Mouse (Mus musculus) limb, embryonic 11.5 days (tissue): Measurements from ENCODE around the gene Fry. TPM values are rescaled to one million over a fixed set of nuclear protein-coding genes. Genes with fewer than 3 reads are reported as not detected.

Experiments used
- ATAC-seq: fragments of 200-750 bp; cut with Nextera tagmentation; 2 replicates; pipeline ENCODE4 v1.8.0; 2017; ENCODE audit warnings: low read depth; ENCODE audit not compliant: insufficient number of reproducible peaks, low FRiP score, low TSS enrichment
- DNase-seq: peaks from one replicate; pipeline ENCODE4 v3.0.0-alpha.2; 2015; ENCODE audit warnings: low spot score
- H3K27ac ChIP-seq: fragments of 300-500 bp; sonication (generic); replicated peaks from 2 replicates; pipeline ENCODE4 v1.5.1; 2014; ENCODE audit warnings: low read depth, mild to moderate bottlenecking, low read length
- H3K27me3 ChIP-seq: fragments of 300-500 bp; sonication (generic); 2 replicates; pipeline ENCODE4 v1.6.1; 2014; ENCODE audit warnings: mild to moderate bottlenecking, low read length, mixed read lengths; ENCODE audit not compliant: control insufficient read depth, insufficient read depth
- H3K36me3 ChIP-seq: fragments of 300-500 bp; sonication (generic); 2 replicates; pipeline ENCODE4 v1.6.1; 2014; ENCODE audit warnings: mild to moderate bottlenecking, low read length, moderate library complexity, mixed read lengths; ENCODE audit not compliant: control insufficient read depth, insufficient read depth
- H3K4me1 ChIP-seq: fragments of 300-500 bp; sonication (generic); 2 replicates; pipeline ENCODE4 v1.6.1; 2014; ENCODE audit warnings: low read length, mixed read lengths; ENCODE audit not compliant: control insufficient read depth, insufficient read depth
- H3K4me2 ChIP-seq: fragments of 300-500 bp; sonication (generic); 2 replicates; pipeline ENCODE4 v1.6.1; 2014; ENCODE audit warnings: low read depth, mild to moderate bottlenecking, moderate library complexity; ENCODE audit not compliant: severe bottlenecking
- H3K4me3 ChIP-seq: fragments of 300-500 bp; sonication (generic); 2 replicates; pipeline ENCODE4 v1.5.1; 2014; ENCODE audit warnings: low read depth, low read length
- H3K9ac ChIP-seq: fragments of 300-500 bp; sonication (generic); 2 replicates; pipeline ENCODE4 v1.6.1; 2014; ENCODE audit warnings: mild to moderate bottlenecking, low read length
- H3K9me3 ChIP-seq: fragments of 300-500 bp; sonication (generic); 2 replicates; pipeline ENCODE4 v1.6.1; 2016; ENCODE audit warnings: low read length; ENCODE audit not compliant: control insufficient read depth
- WGBS: fragments of 180-500 bp; shearing (Covaris S2); extraction: QIAGEN DNeasy Blood & Tissue Kit; methylation state at CpG from one replicate; pipeline ENCODE4 v1.1.7; 2014; 5-methylcytosine and 5-hydroxymethylcytosine counted together
- polyA plus RNA-seq: library from polyadenylated mRNA; unstranded; fragments of >200 nt; fragmentation: Nextera tagmentation; extraction: Ambion mirVana; gene quantifications from 2 replicates; pipeline ENCODE4 v1.2.1, GENCODE M21; 2014

The Fry gene
- polyA plus RNA-seq, 1 experiment from 2014 or later, result 5.2 TPM

DNA sequence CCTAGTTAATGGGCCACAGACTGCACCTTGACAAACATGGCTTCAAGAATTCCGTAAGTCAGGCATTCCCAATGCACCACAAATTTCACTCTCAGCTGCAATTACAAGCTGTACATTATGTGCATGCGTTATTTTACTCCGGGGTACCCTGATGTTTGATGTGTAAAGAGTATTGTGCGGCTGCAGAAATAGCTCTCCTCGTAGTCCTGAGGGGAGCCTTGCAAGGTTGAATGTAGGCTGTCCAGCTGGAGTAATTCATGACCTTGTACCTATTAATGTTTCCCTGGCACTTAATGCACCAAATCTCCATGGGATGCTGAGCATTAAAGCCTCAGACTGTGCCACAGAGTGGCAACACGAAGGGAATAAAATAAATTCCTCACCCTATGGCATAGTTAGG is 180.5 kb downstream of the Fry start:
- DNase-seq, result no peak

DNA sequence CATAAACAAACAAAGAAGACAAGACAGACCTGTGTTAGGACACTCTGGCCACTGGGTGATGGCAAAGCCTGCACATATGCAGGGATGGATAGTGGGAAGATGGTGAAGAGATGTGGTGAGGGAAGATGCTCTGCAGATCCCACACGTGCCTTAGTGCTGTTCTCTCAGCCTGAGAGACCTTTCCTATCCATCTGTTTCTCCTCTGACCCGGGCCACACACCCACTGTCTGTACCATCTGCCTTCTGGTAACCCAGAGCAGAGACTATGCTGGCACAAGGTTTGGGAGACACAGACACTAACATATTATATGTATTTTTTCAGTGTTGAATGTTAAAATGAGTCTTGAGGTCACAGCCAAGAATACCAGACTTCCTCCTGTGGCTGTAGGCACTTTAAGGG is 183.7 kb downstream of the Fry start:
- Histone ChIP-seq H3K4me3 (no peak overlapping the region), H3K9ac (no peak overlapping the region), H3K4me2 (no peak overlapping the region), H3K9me3 (no peaks in the 10 kb centered on the region), H3K27ac (no peak overlapping the region), H3K27me3 (no peaks in the 10 kb centered on the region), H3K4me1 (no peaks in the 10 kb centered on the region), H3K36me3 (no peaks in the 10 kb centered on the region)
- WGBS, result 67% methylated on average over 2 of the region's 2 CpGs
- DNase-seq, result no peak
- ATAC-seq, result no peak

More for the DNA sequence above, 180.5 kb downstream of the Fry start:
- H3K27me3 ChIP-seq, result no peaks in the 10 kb centered on the region
- H3K4me2 ChIP-seq, result no peak overlapping the region
- no peaks in the 10 kb centered on the region for H3K36me3 ChIP-seq
- ATAC-seq, result no peak
- H3K4me3 ChIP-seq, result no peak overlapping the region
- no peaks in the 10 kb centered on the region for H3K9me3 ChIP-seq
- H3K27ac ChIP-seq, result no peak overlapping the region
- H3K9ac ChIP-seq, result no peak overlapping the region
- H3K4me1 ChIP-seq, result no peaks in the 10 kb centered on the region
- 82% methylated on average over 6 of the region's 6 CpGs for WGBS

DNA sequence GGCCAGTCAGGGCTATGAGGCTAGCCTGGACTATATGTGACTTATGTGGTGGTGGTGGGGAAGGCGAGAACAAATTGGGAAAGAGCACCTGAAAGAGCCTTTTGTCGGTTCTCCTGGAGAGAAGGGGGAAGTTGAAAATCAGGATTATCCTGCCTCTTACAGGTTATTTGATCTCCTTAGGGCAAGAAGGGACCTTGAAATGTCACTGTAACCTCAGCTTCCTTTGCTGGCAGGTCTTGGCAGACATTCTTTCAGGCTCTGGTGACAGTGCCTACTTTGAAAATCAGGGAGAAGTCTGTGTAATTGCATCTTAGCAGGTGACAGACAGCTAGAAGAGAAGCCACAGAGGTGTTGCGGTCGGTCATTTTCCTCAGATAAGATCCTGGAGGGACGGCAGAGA is 184.6 kb downstream of the Fry start:
- 77% methylated on average over 5 of the region's 5 CpGs for whole genome bisulfite sequencing
- H3K9me3 ChIP-seq, result no peaks in the 10 kb centered on the region
- no peak overlapping the region for H3K4me3 ChIP-seq
- no peaks in the 10 kb centered on the region for H3K27me3 ChIP-seq
- H3K27ac ChIP-seq, result no peak overlapping the region
- ATAC-seq, result no peak
- no peak for DNase-seq
- no peak overlapping the region for H3K4me2 ChIP-seq
- no peak overlapping the region for H3K9ac ChIP-seq
- no peaks in the 10 kb centered on the region for H3K36me3 ChIP-seq
- no peaks in the 10 kb centered on the region for H3K4me1 ChIP-seq

DNA sequence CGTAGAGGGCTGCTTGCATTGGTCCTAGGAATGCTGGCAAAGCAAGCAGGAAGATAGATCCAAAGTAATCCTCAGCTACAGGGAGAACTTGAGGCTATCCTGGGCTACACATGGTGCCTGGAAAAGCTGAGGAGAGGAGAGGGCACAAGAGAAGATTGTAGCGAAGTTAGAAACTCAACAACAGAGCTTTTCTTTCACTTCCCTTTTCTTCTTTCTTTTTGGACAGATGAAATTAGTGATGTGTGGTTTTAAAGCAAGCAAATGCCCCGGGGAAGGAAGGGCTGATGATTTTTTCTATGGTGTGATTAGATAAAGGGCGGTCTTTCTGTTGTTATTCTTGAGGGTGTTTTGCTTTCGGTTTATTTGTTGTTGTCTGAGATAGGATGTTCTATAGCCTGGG is 188.1 kb downstream of the Fry start:
- Histone ChIP-seq H3K9me3 (no peaks in the 10 kb centered on the region), H3K27ac (no peak overlapping the region), H3K9ac (no peak overlapping the region), H3K4me3 (no peak overlapping the region), H3K4me1 (no peaks in the 10 kb centered on the region), H3K27me3 (no peaks in the 10 kb centered on the region), H3K4me2 (no peak overlapping the region), H3K36me3 (no peaks in the 10 kb centered on the region)
- ATAC-seq (no peak), DNase-seq (no peak)
- 90% methylated on average over 5 of the region's 5 CpGs for WGBS

DNA sequence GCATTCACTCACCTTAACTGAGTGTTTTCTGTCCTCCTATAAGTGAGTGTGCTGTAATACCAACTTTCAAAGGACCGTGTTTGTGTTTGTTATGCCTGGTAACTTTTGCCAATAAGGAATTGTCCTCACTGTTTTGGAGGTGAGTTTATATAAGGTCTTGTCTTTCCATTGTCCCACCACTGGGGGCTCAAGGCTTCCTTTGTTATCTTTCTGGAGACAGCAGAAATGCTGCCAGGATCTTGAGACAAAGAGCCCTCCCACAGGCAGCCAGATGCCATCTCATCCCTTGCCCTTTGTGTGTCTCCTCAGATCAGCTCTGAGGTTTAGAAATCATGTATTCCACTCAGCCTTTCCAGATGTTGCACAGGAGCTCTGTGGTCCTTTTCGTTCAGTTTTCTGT is 194.8 kb downstream of the Fry start:
- no peak overlapping the region for H3K9ac ChIP-seq
- H3K36me3 ChIP-seq, result no peaks in the 10 kb centered on the region
- ATAC-seq, result no peak
- H3K4me2 ChIP-seq, result no peak overlapping the region
- H3K27me3 ChIP-seq, result no peaks in the 10 kb centered on the region
- no peaks in the 10 kb centered on the region for H3K9me3 ChIP-seq
- H3K4me3 ChIP-seq, result no peak overlapping the region
- DNase-seq, result no peak
- 74% methylated on average over 2 of the region's 2 CpGs for WGBS
- H3K27ac ChIP-seq, result no peak overlapping the region
- H3K4me1 ChIP-seq, result no peaks in the 10 kb centered on the region

DNA sequence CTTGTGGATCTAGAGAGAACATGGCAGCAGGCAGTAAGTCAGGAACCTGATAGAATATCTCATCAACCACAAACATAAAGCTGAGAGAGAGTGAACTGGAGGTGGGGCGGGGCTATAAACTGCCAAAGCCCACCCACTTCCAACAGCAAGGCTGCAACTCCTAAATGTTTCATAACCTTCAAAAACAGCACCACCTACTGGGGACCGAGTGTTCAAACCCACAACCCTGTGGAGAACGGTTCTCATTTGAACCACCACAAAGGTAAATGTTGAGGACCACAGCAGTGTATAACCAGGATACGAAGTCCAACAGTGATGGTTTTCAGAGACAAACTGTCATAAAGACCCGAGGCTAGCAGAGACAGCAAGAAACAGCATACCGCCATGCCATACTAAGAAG is 196.1 kb downstream of the Fry start:
- Histone ChIP-seq H3K9ac (no peak overlapping the region), H3K4me3 (no peak overlapping the region), H3K36me3 (no peaks in the 10 kb centered on the region), H3K4me2 (no peak overlapping the region), H3K27me3 (no peaks in the 10 kb centered on the region), H3K27ac (no peak overlapping the region), H3K4me1 (no peaks in the 10 kb centered on the region), H3K9me3 (no peaks in the 10 kb centered on the region)
- 93% methylated on average over 6 of the region's 6 CpGs for WGBS
- DNase-seq, result no peak
- no peak for ATAC-seq

DNA sequence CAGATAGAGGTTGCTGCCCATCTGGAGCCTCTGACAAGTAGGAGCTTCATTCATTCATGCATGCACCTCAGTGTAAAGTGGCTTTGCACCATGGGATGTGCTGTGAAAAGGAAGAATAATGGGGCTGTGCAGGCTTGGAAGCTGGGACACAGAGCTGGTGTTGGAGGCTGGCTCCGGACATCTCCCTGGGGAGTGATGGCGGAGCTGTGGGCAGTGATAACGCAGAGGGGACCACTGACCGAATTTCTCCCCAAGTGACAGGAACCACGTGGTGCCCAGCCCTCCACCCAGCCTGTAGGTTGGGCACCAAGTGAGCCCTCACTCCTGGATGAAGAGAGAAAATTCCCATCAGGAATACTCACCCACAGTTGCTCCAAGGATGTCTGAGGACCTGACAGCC is 207.0 kb downstream of the Fry start:
- H3K27me3 ChIP-seq, result no peaks in the 10 kb centered on the region
- H3K4me3 ChIP-seq, result no peak overlapping the region
- H3K9ac ChIP-seq, result no peak overlapping the region
- H3K9me3 ChIP-seq, result no peaks in the 10 kb centered on the region
- no peak overlapping the region for H3K4me2 ChIP-seq
- WGBS, result 69% methylated on average over 5 of the region's 5 CpGs
- no peak overlapping the region for H3K27ac ChIP-seq
- ATAC-seq (no peak), DNase-seq (no peak)
- H3K4me1 ChIP-seq, result no peaks in the 10 kb centered on the region
- no peaks in the 10 kb centered on the region for H3K36me3 ChIP-seq

DNA sequence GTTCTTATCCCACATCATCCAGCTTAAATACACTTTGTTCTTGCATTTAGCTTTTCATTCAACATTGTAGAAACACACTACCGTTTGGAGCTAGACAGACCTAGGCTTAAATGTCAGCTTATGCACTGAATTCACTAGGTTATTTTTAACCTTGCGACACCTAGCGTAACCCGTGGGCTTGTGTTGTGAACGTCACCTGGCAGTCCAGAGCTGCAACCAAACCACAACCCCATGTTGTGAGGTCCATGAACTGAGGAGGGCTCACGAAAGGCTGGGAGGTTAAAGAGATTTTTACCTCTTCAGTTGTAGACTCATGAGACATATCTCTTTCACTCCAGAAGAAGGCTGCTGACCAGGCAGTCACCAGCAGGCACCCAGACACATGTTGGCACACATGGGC is 210.2 kb downstream of the Fry start:
- no peak for ATAC-seq
- H3K9ac ChIP-seq, result no peak overlapping the region
- no peaks in the 10 kb centered on the region for H3K4me1 ChIP-seq
- no peak overlapping the region for H3K4me2 ChIP-seq
- H3K4me3 ChIP-seq, result no peak overlapping the region
- no peaks in the 10 kb centered on the region for H3K36me3 ChIP-seq
- H3K27ac ChIP-seq, result no peak overlapping the region
- WGBS, result 91% methylated on average over 6 of the region's 6 CpGs
- DNase-seq, result no peak
- no peaks in the 10 kb centered on the region for H3K9me3 ChIP-seq
- H3K27me3 ChIP-seq, result no peaks in the 10 kb centered on the region

DNA sequence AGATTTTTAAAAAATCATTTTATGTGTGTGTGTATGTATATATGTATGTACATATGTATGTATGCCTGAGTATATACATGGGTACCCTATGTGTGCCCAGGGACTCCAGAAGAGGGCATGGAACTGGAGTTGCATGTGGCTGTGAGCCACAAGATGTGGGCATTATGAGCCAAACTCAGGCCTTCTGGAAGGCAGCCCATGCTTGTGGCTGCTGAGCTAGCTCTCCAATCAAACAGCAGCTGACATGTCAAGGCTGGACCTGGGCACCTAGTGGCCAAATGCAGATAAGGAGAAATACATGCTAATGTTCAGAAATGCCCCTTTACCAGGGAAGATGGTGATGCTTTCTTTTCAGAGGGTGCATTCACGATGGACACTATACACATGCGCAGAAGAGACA is 213.4 kb downstream of the Fry start:
- no peak overlapping the region for H3K27ac ChIP-seq
- H3K9ac ChIP-seq, result no peak overlapping the region
- no peaks in the 10 kb centered on the region for H3K4me1 ChIP-seq
- no peak overlapping the region for H3K4me3 ChIP-seq
- ATAC-seq (no peak), DNase-seq (no peak)
- 87% methylated on average over 2 of the region's 2 CpGs for WGBS
- H3K4me2 ChIP-seq, result no peak overlapping the region
- H3K27me3 ChIP-seq, result no peaks in the 10 kb centered on the region
- no peaks in the 10 kb centered on the region for H3K36me3 ChIP-seq
- H3K9me3 ChIP-seq, result no peaks in the 10 kb centered on the region
